Mouse (Mus musculus): ENCODE data around the gene Ift22. TPM values are rescaled to one million over a fixed set of nuclear protein-coding genes. Genes with fewer than 3 reads are reported as not detected.

Gene Ift22
- polyA plus RNA-seq, 1 experiment: 9.4 TPM

DNA sequence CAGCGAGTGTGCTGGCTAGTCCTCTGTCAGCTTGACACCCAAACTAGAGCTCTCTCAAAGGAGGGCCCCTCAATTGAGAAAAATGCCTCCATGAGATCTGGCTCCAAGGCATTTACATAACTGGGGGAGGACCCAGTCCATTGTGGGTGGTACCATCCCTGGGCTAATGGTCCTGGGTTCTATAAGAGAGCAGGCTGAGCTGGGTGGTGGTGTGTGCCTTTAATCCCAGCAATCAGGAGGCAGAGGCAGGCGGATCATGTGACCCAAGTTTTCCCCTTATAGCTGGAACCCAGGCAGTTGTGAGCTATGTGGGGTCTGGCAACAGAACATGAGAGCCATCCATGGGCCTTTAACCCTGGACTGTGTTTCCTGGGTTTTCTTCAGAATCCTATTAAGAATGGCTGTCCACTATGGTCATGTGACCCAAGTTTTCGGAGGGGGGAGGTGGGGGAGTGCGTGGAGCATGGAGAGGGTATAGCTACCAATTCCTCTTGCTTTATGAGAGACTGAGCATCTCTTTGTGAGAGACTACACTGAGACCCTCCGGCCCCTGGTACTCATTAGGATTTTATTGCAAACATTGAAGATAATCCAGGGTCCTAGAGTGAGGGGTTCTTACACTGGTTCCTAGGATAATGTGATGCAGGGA, 53.5 kb downstream of the Ift22 start:
- Histone ChIP-seq H3K4me1 (replicated peaks; ENCODE audit: control insufficient read depth, insufficient read depth, low read length) (0 out of 2 replicates have a peak, but pooled peaks cover 5% of the 10 kb centered on the region), H3K36me3 (ENCODE audit: control insufficient read depth, insufficient read depth, low read length) (peaks cover 6% of the 10 kb centered on the region; the same call in 1 of the 2 replicates), H3K27ac (ENCODE audit: control insufficient read depth, insufficient read depth, low read length) (no peak overlapping the region), H3K27me3 (ENCODE audit: control insufficient read depth, insufficient read depth, low read length) (no peaks in the 10 kb centered on the region), H3K4me3 (ENCODE audit: control insufficient read depth, insufficient read depth, low read length) (peak overlapping the region; percentile 69)
- no peak for DNase-seq
- WGBS: 50% methylated on average over 5 of the region's 5 CpGs
- TF ChIP-seq CTCF (IDR thresholded peaks at IDR 0.05; ENCODE audit: borderline replicate concordance, control insufficient read depth, extremely low read depth, insufficient read depth, low read length, poor library complexity) (no peak), POLR2A (IDR thresholded peaks at IDR 0.05; ENCODE audit: control insufficient read depth, extremely low read depth, insufficient read depth, low read length, poor library complexity) (no peak)

- 0% methylated on average over 20 of the region's 20 CpGs for WGBS
- 0 out of 2 replicates have a peak, but pooled peaks cover 5% of the 10 kb centered on the region for H3K4me1 ChIP-seq (replicated peaks; ENCODE audit: control insufficient read depth, insufficient read depth, low read length)
- peaks cover 6% of the 10 kb centered on the region; the same call in 1 of the 2 replicates for H3K36me3 ChIP-seq (ENCODE audit: control insufficient read depth, insufficient read depth, low read length)
- peak overlapping the region; percentile 62 for H3K27ac ChIP-seq (ENCODE audit: control insufficient read depth, insufficient read depth, low read length)
- TF ChIP-seq CTCF (IDR thresholded peaks at IDR 0.05; ENCODE audit: borderline replicate concordance, control insufficient read depth, extremely low read depth, insufficient read depth, low read length, poor library complexity) (peak; percentile 42; the same call in 1 of the 2 replicates), POLR2A (IDR thresholded peaks at IDR 0.05; ENCODE audit: control insufficient read depth, extremely low read depth, insufficient read depth, low read length, poor library complexity) (0 out of 2 replicates have a peak, but pooled peaks have one; percentile 50)
- DNase-seq: peak; percentile 90
- peak overlapping the region; percentile 69 for H3K4me3 ChIP-seq (ENCODE audit: control insufficient read depth, insufficient read depth, low read length)
- no peaks in the 10 kb centered on the region for H3K27me3 ChIP-seq (ENCODE audit: control insufficient read depth, insufficient read depth, low read length)
These were observed 54.1 kb downstream of the Ift22 start for GRCm38 (mm10) chr5:136961983-136962461.

- DNase-seq: peak; percentile 81
- H3K27ac ChIP-seq (ENCODE audit: control insufficient read depth, insufficient read depth, low read length): peak overlapping the region; percentile 62
- WGBS: 2% methylated on average over 10 of the region's 10 CpGs
- TF ChIP-seq CTCF (IDR thresholded peaks at IDR 0.05; ENCODE audit: borderline replicate concordance, control insufficient read depth, extremely low read depth, insufficient read depth, low read length, poor library complexity) (peak; percentile 98), POLR2A (IDR thresholded peaks at IDR 0.05; ENCODE audit: control insufficient read depth, extremely low read depth, insufficient read depth, low read length, poor library complexity) (no peak)
- 0 out of 2 replicates have a peak, but pooled peaks cover 5% of the 10 kb centered on the region for H3K4me1 ChIP-seq (replicated peaks; ENCODE audit: control insufficient read depth, insufficient read depth, low read length)
- H3K4me3 ChIP-seq (ENCODE audit: control insufficient read depth, insufficient read depth, low read length): peak overlapping the region; percentile 69
- H3K27me3 ChIP-seq (ENCODE audit: control insufficient read depth, insufficient read depth, low read length): no peaks in the 10 kb centered on the region
- H3K36me3 ChIP-seq (ENCODE audit: control insufficient read depth, insufficient read depth, low read length): peaks cover 6% of the 10 kb centered on the region; the same call in 1 of the 2 replicates
These were observed 54.6 kb downstream of the Ift22 start for GRCm38 (mm10) chr5:136962501-136962900.

- Histone ChIP-seq H3K4me1 (replicated peaks; ENCODE audit: control insufficient read depth, insufficient read depth, low read length) (0 out of 2 replicates have a peak, but pooled peaks cover 5% of the 10 kb centered on the region), H3K27ac (ENCODE audit: control insufficient read depth, insufficient read depth, low read length) (no peak overlapping the region)
These were observed 55.1 kb downstream of the Ift22 start for GRCm38 (mm10) chr5:136962966-136963540.

More at GRCm38 (mm10) chr5:136962966-136963540, 55.1 kb downstream of the Ift22 start:
- TF ChIP-seq CTCF (IDR thresholded peaks at IDR 0.05; ENCODE audit: borderline replicate concordance, control insufficient read depth, extremely low read depth, insufficient read depth, low read length, poor library complexity) (no peak), POLR2A (IDR thresholded peaks at IDR 0.05; ENCODE audit: control insufficient read depth, extremely low read depth, insufficient read depth, low read length, poor library complexity) (no peak)
- no peak overlapping the region for H3K4me3 ChIP-seq (ENCODE audit: control insufficient read depth, insufficient read depth, low read length)
- H3K36me3 ChIP-seq (ENCODE audit: control insufficient read depth, insufficient read depth, low read length): peaks cover 6% of the 10 kb centered on the region; the same call in 1 of the 2 replicates
- DNase-seq: no peak
- WGBS: 81% methylated on average over 8 of the region's 8 CpGs
- H3K27me3 ChIP-seq (ENCODE audit: control insufficient read depth, insufficient read depth, low read length): no peaks in the 10 kb centered on the region

Other genes with a start within 250 kb of the Ift22 start
- 9.6 and 10.7 TPM in 2 replicates for gene Myl10, start 215.0 kb upstream of the Ift22 start, polyA plus RNA-seq (2012; rRNA removed)
- gene Col26a1, start 24.9 kb upstream of the Ift22 start, polyA plus RNA-seq (2012; rRNA removed): 0.22 and 0.66 TPM in 2 replicates
- gene Fis1, start 45.1 kb downstream of the Ift22 start, polyA plus RNA-seq (2012; rRNA removed): 181 and 214 TPM in 2 replicates
- gene Cldn15, start 58.5 kb downstream of the Ift22 start, polyA plus RNA-seq (2012; rRNA removed): 3.8 and 9.4 TPM in 2 replicates
- 40.8 and 41.9 TPM in 2 replicates for gene Plod3, start 78.9 kb downstream of the Ift22 start, polyA plus RNA-seq (2012; rRNA removed)
- 72.2 and 79.5 TPM in 2 replicates for gene Znhit1, start 79.9 kb downstream of the Ift22 start, polyA plus RNA-seq (2012; rRNA removed)
- 0.58 and 1.0 TPM in 2 replicates for gene Vgf, start 118.2 kb downstream of the Ift22 start, polyA plus RNA-seq (2012; rRNA removed)
- gene Ap1s1, start 138.0 kb downstream of the Ift22 start, polyA plus RNA-seq (2012; rRNA removed): 44.1 and 51.9 TPM in 2 replicates
- 3.1 and 4.1 TPM in 2 replicates for gene Serpine1, start 164.1 kb downstream of the Ift22 start, polyA plus RNA-seq (2012; rRNA removed)
- gene Trim56, start 208.1 kb downstream of the Ift22 start, polyA plus RNA-seq (2012; rRNA removed): 49.3 and 55.8 TPM in 2 replicates
- 0.52 and 0.86 TPM in 2 replicates for gene Muc3, start 241.2 kb downstream of the Ift22 start, polyA plus RNA-seq (2012; rRNA removed)